Mouse (Mus musculus) embryonic facial prominence, embryonic 14.5 days (tissue): ENCODE measurements at regions not wholly inside any gene's neighbourhood (a gene's known extent, or its start where the extent isn't known, plus 50 kb on each side); places are given as distances from the start of the nearest gene placed in this dataset.

Source experiments
- ATAC-seq: fragments of 200-750 bp; cut with Nextera tagmentation; 2 replicates; pipeline ENCODE4 v1.8.0; 2017; ENCODE audit warnings: low read depth, moderate number of reproducible peaks, moderate TSS enrichment
- DNase-seq: peaks from one replicate; pipeline ENCODE4 v3.0.0-alpha.2; 2015; ENCODE audit warnings: low spot score
- H3K27ac ChIP-seq: fragments of 300-500 bp; sonication (generic); replicated peaks from 2 replicates; pipeline ENCODE4 v1.5.1; 2014; ENCODE audit warnings: low read depth, mild to moderate bottlenecking, low read length, moderate library complexity
- H3K27me3 ChIP-seq: fragments of 300-500 bp; sonication (generic); replicated peaks from 2 replicates; pipeline ENCODE4 v1.6.1; 2014; ENCODE audit warnings: low read length; ENCODE audit not compliant: control insufficient read depth, insufficient read depth
- H3K36me3 ChIP-seq: fragments of 300-500 bp; sonication (generic); 2 replicates; pipeline ENCODE4 v1.6.1; 2014; ENCODE audit warnings: low read length, mixed read lengths; ENCODE audit not compliant: control insufficient read depth, insufficient read depth
- H3K4me1 ChIP-seq: fragments of 300-500 bp; sonication (generic); 2 replicates; pipeline ENCODE4 v1.6.1; 2014; ENCODE audit warnings: antibody characterized with exemption, low read length; ENCODE audit not compliant: control insufficient read depth, insufficient read depth
- H3K4me2 ChIP-seq: fragments of 300-500 bp; sonication (generic); 2 replicates; pipeline ENCODE4 v1.6.1; 2014; ENCODE audit warnings: low read depth, mild to moderate bottlenecking, low read length, moderate library complexity, mixed read lengths
- H3K4me3 ChIP-seq: fragments of 300-500 bp; sonication (generic); 2 replicates; pipeline ENCODE4 v1.5.1; 2014; ENCODE audit warnings: low read depth, mild to moderate bottlenecking, low read length
- H3K9ac ChIP-seq: fragments of 300-500 bp; sonication (generic); 2 replicates; pipeline ENCODE4 v1.6.1; 2014; ENCODE audit warnings: low read depth, mild to moderate bottlenecking, low read length, moderate library complexity, mixed read lengths
- H3K9me3 ChIP-seq: fragments of 300-500 bp; sonication (generic); 2 replicates; pipeline ENCODE4 v1.6.1; 2016; ENCODE audit warnings: low read length; ENCODE audit not compliant: control insufficient read depth
- WGBS: fragments of 180-500 bp; shearing (Covaris S2); extraction: QIAGEN DNeasy Blood & Tissue Kit; methylation state at CpG from one replicate; pipeline ENCODE4 v1.1.7; 2014; 5-methylcytosine and 5-hydroxymethylcytosine counted together

GRCm38 (mm10) chr13:25401936-25402504 lies 131.7 kb upstream of the Nrsn1 start:
- H3K4me1 ChIP-seq, result no peaks in the 10 kb centered on the region
- 59% methylated on average over 9 of the region's 9 CpGs for WGBS
- DNase-seq, result peak; percentile 43
- no peak overlapping the region for H3K4me2 ChIP-seq
- ATAC-seq, result no peak
- H3K36me3 ChIP-seq, result no peaks in the 10 kb centered on the region
- H3K9ac ChIP-seq, result no peak overlapping the region
- H3K9me3 ChIP-seq, result no peaks in the 10 kb centered on the region
- no peak overlapping the region for H3K4me3 ChIP-seq
- no peaks in the 10 kb centered on the region for H3K27me3 ChIP-seq
- H3K27ac ChIP-seq, result no peak overlapping the region

GRCm38 (mm10) chr13:25392770-25393290 lies 122.5 kb upstream of the Nrsn1 start:
- DNase-seq (no peak), ATAC-seq (no peak)
- Histone ChIP-seq H3K9ac (no peak overlapping the region), H3K9me3 (0 out of 2 replicates have a peak, but pooled peaks cover 4% of the 10 kb centered on the region), H3K4me2 (no peak overlapping the region), H3K36me3 (no peaks in the 10 kb centered on the region), H3K27me3 (no peaks in the 10 kb centered on the region), H3K27ac (no peak overlapping the region), H3K4me1 (no peaks in the 10 kb centered on the region), H3K4me3 (no peak overlapping the region)
- WGBS, result 72% methylated on average over 5 of the region's 5 CpGs

DNA sequence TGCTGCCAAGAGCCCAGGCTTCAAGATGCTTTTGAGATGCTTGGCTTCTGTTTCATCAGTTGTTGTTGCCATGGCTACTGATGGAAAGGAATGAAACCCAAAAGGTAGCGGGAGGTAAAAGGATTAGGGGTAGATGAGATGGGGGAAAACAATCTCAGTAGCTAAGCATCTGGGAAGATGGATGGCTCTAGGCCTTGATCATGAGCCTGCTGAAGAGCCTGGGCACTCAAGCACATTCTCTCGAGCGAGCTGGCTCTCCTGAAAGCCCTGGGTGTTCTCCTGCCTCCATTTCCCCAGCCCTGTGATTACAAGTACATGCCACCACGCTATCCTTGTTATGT lies 92.3 kb upstream of the Nrsn1 start:
- ATAC-seq (no peak), DNase-seq (no peak)
- Histone ChIP-seq H3K4me3 (no peak overlapping the region), H3K4me1 (no peaks in the 10 kb centered on the region), H3K36me3 (no peaks in the 10 kb centered on the region), H3K9ac (no peak overlapping the region), H3K4me2 (no peak overlapping the region), H3K9me3 (no peaks in the 10 kb centered on the region), H3K27ac (no peak overlapping the region), H3K27me3 (no peaks in the 10 kb centered on the region)
- WGBS, result 69% methylated on average over 4 of the region's 4 CpGs

- Histone ChIP-seq H3K9me3 (no peaks in the 10 kb centered on the region), H3K4me1 (no peaks in the 10 kb centered on the region), H3K9ac (no peak overlapping the region), H3K27me3 (no peaks in the 10 kb centered on the region), H3K27ac (no peak overlapping the region), H3K4me3 (no peak overlapping the region), H3K4me2 (no peak overlapping the region), H3K36me3 (no peaks in the 10 kb centered on the region)
- ATAC-seq (no peak), DNase-seq (peak; percentile 21)
- WGBS, result 46% methylated on average over 7 of the region's 7 CpGs
Observed at GRCm38 (mm10) chr13:25361850-25362626, 91.7 kb upstream of the Nrsn1 start.

DNA sequence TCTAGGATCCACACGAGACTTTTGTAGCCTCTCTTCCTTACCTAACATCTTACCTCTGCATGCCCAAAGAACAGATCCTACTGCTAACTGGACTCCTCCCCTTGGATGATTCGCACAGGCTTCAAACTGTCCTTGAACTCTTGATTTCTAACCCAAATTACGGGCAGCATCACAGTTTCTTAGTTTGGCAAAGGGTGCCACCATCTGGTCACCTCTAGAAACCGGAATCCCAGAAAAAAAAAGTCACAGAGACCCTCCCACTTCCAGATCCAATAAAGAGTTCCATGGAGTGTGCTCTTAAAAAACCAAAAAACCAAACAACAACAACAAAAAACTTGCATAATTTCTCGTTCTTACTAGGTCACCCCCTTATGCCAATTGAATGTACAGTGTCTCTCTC lies 77.3 kb upstream of the Nrsn1 start:
- Histone ChIP-seq H3K4me3 (no peak overlapping the region), H3K9me3 (no peaks in the 10 kb centered on the region), H3K36me3 (no peaks in the 10 kb centered on the region), H3K4me1 (no peaks in the 10 kb centered on the region), H3K27ac (no peak overlapping the region), H3K9ac (no peak overlapping the region), H3K4me2 (no peak overlapping the region), H3K27me3 (no peaks in the 10 kb centered on the region)
- WGBS, result 48% methylated on average over 5 of the region's 5 CpGs
- ATAC-seq, result no peak
- no peak for DNase-seq

- no peaks in the 10 kb centered on the region for H3K4me1 ChIP-seq
- no peak overlapping the region for H3K4me2 ChIP-seq
- H3K36me3 ChIP-seq, result no peaks in the 10 kb centered on the region
- H3K4me3 ChIP-seq, result no peak overlapping the region
- H3K27me3 ChIP-seq, result no peaks in the 10 kb centered on the region
- ATAC-seq (no peak), DNase-seq (no peak)
- 85% methylated on average over 6 of the region's 6 CpGs for WGBS
- H3K9me3 ChIP-seq, result no peaks in the 10 kb centered on the region
- no peak overlapping the region for H3K27ac ChIP-seq
- H3K9ac ChIP-seq, result no peak overlapping the region
Observed at GRCm38 (mm10) chr13:25343309-25343708, 73.0 kb upstream of the Nrsn1 start.

DNA sequence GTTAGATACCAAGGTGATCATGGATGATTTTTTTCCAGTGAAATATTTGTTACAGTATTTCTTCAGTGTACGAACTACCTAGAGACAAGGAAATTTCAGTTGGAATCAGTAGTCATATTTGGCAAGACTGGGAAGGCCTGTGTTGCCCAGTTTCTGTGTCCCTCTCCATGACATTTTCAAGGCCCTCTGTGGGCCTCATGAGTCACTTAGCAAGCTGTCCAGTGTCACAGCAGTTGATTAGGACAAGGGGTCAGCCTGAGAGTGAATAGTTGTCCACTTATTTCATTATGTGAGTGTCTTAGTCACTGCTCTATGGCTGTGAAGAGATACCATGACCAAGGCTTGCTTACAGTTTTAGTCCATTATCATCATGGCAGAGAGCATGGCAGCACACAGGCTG lies 71.5 kb upstream of the Nrsn1 start:
- DNase-seq (no peak), ATAC-seq (no peak)
- no peak overlapping the region for H3K4me2 ChIP-seq
- no peaks in the 10 kb centered on the region for H3K4me1 ChIP-seq
- no peak overlapping the region for H3K9ac ChIP-seq
- H3K9me3 ChIP-seq, result no peaks in the 10 kb centered on the region
- no peak overlapping the region for H3K4me3 ChIP-seq
- no peak overlapping the region for H3K27ac ChIP-seq
- no peaks in the 10 kb centered on the region for H3K36me3 ChIP-seq
- WGBS, result 89% methylated on average over 1 of the region's 1 CpGs
- H3K27me3 ChIP-seq, result no peaks in the 10 kb centered on the region

GRCm38 (mm10) chr13:25333803-25334202 lies 63.5 kb upstream of the Nrsn1 start:
- no peak for DNase-seq
- H3K4me1 ChIP-seq, result no peaks in the 10 kb centered on the region
- no peak overlapping the region for H3K4me2 ChIP-seq
- H3K36me3 ChIP-seq, result no peaks in the 10 kb centered on the region
- no peaks in the 10 kb centered on the region for H3K9me3 ChIP-seq
- no peak overlapping the region for H3K27ac ChIP-seq
- no peak overlapping the region for H3K9ac ChIP-seq
- H3K27me3 ChIP-seq, result no peaks in the 10 kb centered on the region
- no peak overlapping the region for H3K4me3 ChIP-seq
- ATAC-seq, result no peak
- WGBS, result 83% methylated on average over 1 of the region's 1 CpGs
